Mouse (Mus musculus) kidney, postnatal 36 days (tissue): ENCODE data around the gene Lrrc43.

ENCODE experiments used
- DNase-seq, 2 experiments: peaks; one replicate each; pipeline ENCODE4 v3.0.0; 2021 to 2022; ENCODE audit warnings: mixed read lengths in 2 of 2

Lrrc43 gene

DNA sequence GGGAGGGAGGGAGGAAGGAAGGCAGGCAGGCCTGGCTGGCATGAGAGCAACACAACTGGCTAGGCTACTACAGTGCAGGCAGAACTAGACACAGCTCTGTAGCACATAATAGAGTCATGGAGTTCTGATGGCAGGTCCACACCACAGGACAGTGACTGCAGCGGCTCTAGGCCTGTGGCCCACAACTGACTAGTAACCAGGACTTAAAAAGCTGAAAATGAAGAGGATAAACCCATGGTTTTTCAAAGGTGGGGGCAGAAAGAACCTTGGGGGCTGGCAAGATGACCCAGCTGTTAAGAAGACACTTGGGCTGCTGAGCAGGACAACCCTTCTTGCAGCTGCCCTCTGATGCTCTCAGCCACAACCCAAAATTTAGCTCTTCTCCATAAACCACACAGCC lies 32.5 kb downstream of the Lrrc43 start:
- no peak for DNase-seq

DNA sequence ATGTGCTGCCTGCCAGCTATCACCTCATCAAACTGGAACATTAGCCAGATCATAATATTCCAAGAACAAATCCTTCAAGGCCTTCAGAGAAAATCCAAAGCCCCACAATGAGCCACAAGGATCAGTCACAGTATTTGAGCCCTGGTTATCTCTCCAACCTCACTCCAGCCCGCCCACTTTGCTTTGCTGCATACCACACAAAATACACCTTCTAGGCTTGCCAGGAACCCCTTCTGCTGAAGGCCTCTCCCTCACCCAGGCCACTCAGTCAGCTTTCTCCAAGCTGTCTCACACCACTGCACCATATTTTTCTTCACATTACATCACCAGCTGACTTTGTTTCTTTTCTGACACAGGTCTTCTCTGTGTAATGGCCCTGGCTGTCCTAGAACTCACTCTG lies 33.1 kb downstream of the Lrrc43 start:
- no peak for DNase-seq

DNA sequence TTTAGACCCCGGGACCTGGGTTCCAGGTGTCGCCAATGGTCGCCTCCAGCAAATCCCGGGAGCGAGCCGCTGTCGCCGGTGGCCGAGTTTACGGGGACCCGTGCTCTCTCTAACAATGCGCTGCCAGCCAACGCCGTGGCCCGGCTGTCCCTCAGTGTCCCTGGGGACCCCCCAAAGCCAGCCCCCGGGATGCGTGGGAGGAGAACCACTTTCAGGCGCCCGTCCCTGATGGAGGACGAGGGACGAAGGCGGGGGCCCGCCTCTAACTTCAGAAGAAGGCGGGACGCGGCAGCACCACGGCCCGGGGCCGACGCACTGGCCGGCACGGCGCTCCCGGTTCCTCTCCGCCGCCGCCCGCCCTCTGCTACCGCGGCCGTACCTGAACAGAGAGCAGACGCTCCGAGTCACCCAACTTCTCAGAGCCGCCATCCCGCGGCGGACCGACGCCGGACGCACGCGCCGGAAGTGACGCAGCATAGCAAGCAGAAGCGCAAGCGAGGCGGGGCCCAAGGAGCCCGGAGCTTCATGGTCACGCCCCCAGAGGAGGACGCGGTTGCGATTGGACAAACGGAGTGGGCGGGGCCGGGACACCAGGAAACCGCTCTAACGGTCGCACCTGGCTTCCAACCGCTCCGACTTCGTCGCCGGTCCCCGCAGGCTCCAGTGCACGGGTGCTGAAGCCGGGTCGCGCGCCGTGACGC lies 34.7 kb downstream of the Lrrc43 start, which contains the start of gene Diablo:
Gene Diablo (minus strand): TSS at position 485 of the 701 bp plus-strand sequence.
- peak; percentile 99 to 100 for DNase-seq

DNA sequence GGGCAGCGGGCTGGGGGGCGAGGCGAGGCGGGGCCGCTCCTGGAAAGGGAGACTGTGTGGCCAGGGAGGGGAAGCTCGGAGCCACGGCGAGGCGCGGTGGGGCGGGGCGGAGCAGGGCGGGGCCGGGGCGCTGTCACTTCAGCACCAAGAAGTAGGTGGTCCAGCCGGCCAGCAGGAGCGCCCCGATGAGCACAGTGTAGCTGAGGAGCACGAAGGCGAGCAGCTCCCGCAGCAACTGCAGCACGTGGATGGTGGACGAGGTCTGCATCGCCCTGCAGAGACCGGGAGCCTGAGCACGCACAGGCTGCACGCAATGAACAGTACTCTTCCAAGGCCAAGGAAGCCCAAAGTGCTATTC lies 35.3 kb downstream of the Lrrc43 start:
- no peak for DNase-seq

DNA sequence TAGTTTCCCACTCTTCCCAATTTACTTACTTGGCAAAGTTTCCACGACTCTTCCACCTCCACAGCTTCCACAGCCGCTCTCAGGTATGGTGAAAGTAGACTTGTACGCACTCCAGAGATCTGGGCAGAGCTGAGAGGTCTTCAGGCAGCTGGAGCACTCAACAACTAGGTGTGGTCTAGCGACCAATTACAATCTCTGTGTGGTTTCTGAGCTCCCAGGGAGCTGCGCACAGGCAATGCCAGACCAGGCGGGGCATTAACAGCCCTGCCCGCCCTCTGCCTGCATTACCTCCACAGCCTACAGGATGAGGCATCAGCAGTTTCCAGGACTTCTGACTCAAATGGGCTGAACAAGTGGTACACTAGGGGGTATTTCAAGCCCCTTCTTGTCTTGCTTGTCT lies 36.2 kb downstream of the Lrrc43 start, which contains the start of gene Gm49027:
Gene Gm49027 (minus strand): TSS at position 208 of the 400 bp plus-strand sequence.
- DNase-seq: no peak

DNA sequence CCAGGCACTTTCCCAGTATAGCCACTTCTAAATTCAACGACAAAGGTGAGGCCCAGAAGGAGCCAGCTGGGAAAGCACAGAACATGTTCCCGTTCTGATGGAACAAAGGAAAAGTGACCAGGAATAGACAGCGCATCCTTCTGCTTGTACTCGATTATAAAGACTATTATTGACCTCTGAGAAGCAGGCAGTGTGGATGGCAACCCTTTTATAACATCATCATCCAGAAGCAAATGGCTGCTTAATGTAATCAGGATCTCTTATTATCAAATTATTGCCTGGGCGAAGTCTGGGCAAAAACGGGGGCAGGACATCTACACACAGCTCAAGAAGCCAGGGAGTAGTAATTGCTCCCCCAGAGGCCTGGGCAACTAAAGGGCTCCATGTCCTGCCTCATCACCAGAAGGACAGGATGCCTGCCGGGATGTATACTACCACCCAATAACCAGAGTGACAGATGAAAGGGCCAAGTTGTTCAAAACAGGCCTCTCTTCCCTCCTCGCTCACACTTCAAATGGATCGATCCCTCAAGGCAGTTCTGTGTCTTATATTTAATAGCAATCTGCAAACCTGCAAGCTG lies 36.9 kb downstream of the Lrrc43 start:
- DNase-seq: no peak

DNA sequence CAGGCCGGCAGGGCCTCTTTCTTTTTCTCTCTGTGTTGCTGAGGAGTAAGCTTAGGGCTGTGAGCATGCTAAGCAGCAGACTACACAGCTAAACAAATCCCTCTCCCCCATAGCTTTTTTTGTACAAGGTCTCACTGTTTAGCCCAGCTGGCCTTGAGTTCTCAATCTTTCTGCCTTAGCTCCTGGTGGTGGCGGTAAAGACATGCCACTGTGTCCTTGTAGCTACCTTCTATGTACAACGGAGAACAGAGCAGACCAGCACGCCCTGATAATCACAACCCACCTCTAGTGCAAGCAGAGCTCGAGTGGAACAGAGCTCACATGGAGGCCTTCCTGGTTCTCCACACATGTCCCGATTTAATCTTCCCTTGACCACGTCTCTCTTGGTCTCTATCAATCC lies 39.5 kb downstream of the Lrrc43 start:
- no peak for DNase-seq

DNA sequence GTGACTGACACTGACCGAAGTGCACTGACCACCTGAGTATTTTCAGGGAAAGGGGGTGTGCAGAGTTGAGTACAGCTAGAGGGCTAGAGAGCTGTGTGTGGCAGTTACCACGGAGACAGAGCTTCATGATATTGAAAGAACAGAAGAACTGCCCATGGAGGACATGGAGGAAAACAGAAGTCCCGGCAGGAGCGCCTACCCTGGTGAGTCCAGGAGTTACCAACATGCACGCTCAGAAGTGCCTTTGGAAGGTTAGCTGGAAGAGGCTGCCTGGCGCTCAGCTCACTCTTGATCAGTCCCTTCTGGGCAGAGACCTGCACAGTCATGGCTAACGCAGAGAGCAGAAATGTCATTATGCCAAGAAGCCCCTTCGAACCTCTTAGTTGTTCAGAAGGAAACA lies 41.0 kb downstream of the Lrrc43 start:
- no peak for DNase-seq

DNA sequence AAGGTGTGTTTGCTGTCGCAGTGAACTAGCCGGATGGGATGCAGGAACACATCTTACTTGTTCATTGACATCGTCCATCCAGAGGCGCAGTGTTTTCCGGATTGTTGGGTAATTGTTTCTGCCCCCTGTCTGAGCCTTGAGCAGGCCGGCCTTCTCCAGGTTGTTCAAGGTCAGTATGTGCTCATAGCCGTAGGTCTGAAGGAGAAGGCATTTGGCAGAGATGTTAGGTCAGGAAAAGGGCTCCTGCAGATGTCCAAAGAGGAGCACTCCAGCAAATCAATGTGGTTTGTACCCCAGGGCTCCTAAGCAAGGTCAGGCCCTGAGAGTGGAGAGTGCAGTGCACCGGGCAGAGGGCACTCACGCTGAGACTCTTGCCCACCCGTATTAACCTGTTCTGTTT lies 44.7 kb downstream of the Lrrc43 start:
- DNase-seq: no peak

DNA sequence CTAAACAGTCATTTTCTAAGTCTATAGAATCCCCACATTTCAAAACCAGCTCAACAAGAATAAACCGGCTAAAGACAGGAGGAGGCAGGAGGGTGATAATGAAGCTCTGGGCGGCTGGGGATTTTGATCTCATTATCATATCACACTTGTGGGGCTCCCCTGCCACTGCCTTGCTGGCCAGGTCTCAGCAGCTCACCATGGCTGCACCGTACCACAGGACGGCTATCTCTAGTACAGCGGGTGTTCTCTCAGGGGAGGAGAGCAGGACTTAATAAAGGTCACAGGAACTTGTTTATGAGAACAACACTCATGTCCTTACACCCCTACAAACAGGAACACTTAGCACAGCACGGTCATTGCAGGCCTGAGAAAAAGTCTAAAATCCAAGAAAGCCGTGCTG lies 66.6 kb downstream of the Lrrc43 start:
- no peak for DNase-seq

DNA sequence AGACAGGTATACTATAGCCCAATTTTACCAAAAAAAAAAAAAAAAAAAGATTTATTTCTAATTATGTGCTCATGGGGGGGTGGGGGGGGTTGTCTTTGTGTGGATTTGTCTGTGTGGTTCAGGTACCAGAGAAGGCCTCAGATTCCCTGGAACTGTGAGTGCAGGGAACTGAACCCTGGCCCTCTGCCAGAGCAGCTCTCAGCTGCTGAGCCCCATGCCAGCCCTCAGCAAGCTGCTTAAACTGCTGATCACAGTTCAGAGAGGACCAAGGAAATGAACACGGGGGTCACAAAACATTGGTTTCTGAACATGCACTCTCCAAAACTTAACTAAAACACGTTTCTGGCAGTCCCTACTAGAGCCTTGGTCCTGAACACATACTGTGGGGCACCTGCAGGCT lies 67.3 kb downstream of the Lrrc43 start:
- peak; percentile 82 to 90 for DNase-seq
